In genomic region chr12:64897060-64897730, GRCm38 (mm10) we compare ENCODE assay signal across 8 mouse cellular contexts. TPM values are rescaled to one million over a fixed set of nuclear protein-coding genes. Genes with fewer than 3 reads are reported as not detected.
DNase-seq lines count a peak whose midpoint lies in the region; ATAC-seq and TF ChIP-seq lines count a peak whose summit lies in the region.

No protein-coding gene starts in this region.

- DNase-seq in spleen, adult 2 months (ENCODE audit: low read depth in 1 of 2, low spot score in 2 of 2), result peak in 1 of 2 experiments; percentile 36
- DNase-seq in spleen, adult 12 weeks (ENCODE audit: low spot score), result no peak
- peak; percentile 78 for DNase-seq in adrenal gland, postnatal 10 days
- DNase-seq in embryo, embryonic 11.5 days (ENCODE audit: low read depth, low spot score), result peak; percentile 24
- DNase-seq in hindbrain, embryonic 11.5 days (ENCODE audit: low spot score), result peak; percentile 76
- peak; percentile 13 for DNase-seq in liver, embryonic 13.5 days
- DNase-seq in neural tube, embryonic 11.5 days (ENCODE audit: low spot score), result peak; percentile 61
- DNase-seq in urinary bladder, postnatal 10 days (ENCODE audit: low spot score), result peak; percentile 22

- 50% methylated on average over 4 of the region's 4 CpGs for WGBS in spleen, adult 2 months
- WGBS in hindbrain, embryonic 11.5 days, result 45% methylated on average over 4 of the region's 4 CpGs
- 31% methylated on average over 4 of the region's 4 CpGs for WGBS in liver, embryonic 13.5 days (ENCODE audit: insufficient replicate concordance)
- 43% methylated on average over 4 of the region's 4 CpGs for WGBS in neural tube, embryonic 11.5 days

- H3K9me3 ChIP-seq in hindbrain, embryonic 11.5 days (ENCODE audit: control insufficient read depth, low read length), result no peaks in the 10 kb centered on the region
- no peaks in the 10 kb centered on the region for H3K9me3 ChIP-seq in liver, embryonic 13.5 days (replicated peaks)
- no peaks in the 10 kb centered on the region for H3K9me3 ChIP-seq in neural tube, embryonic 11.5 days (ENCODE audit: control insufficient read depth, low read length)

- no peaks in the 10 kb centered on the region for H3K27me3 ChIP-seq in spleen, adult 2 months (ENCODE audit: control insufficient read depth, insufficient read depth, low read length)
- no peaks in the 10 kb centered on the region for H3K27me3 ChIP-seq in hindbrain, embryonic 11.5 days (ENCODE audit: control insufficient read depth, insufficient read depth, low read length)
- no peaks in the 10 kb centered on the region for H3K27me3 ChIP-seq in liver, embryonic 13.5 days
- H3K27me3 ChIP-seq in neural tube, embryonic 11.5 days (ENCODE audit: control insufficient read depth, insufficient read depth, low read length), result no peaks in the 10 kb centered on the region

- peak; percentile 55; the same call in 1 of the 2 replicates for TF ChIP-seq CTCF in spleen, adult 2 months (IDR thresholded peaks at IDR 0.05; ENCODE audit: extremely low read depth, insufficient read depth, insufficient read length, insufficient replicate concordance)

- H3K4me2 ChIP-seq in hindbrain, embryonic 11.5 days (replicated peaks; ENCODE audit: low read depth, low read length), result no peak overlapping the region
- no peak overlapping the region for H3K4me2 ChIP-seq in liver, embryonic 13.5 days
- H3K4me2 ChIP-seq in neural tube, embryonic 11.5 days (ENCODE audit: low read depth), result no peak overlapping the region

- ATAC-seq in hindbrain, embryonic 11.5 days (ENCODE audit: low FRiP score), result peak; percentile 72
- no peak for ATAC-seq in liver, embryonic 13.5 days (ENCODE audit: low read depth)
- 0 out of 2 replicates have a peak, but pooled peaks have one; percentile 61 for ATAC-seq in neural tube, embryonic 11.5 days (ENCODE audit: insufficient read depth, low FRiP score, low TSS enrichment)

- H3K4me3 ChIP-seq in spleen, adult 2 months (ENCODE audit: extremely low read depth, insufficient read depth, insufficient read length), result no peak overlapping the region
- H3K4me3 ChIP-seq in hindbrain, embryonic 11.5 days (ENCODE audit: low read depth, low read length), result no peak overlapping the region
- H3K4me3 ChIP-seq in liver, embryonic 13.5 days (replicated peaks), result no peak overlapping the region
- no peak overlapping the region for H3K4me3 ChIP-seq in neural tube, embryonic 11.5 days (ENCODE audit: low read depth, low read length)

- no peak overlapping the region for H3K9ac ChIP-seq in hindbrain, embryonic 11.5 days (ENCODE audit: low read depth, low read length)
- H3K9ac ChIP-seq in liver, embryonic 13.5 days, result no peak overlapping the region
- no peak overlapping the region for H3K9ac ChIP-seq in neural tube, embryonic 11.5 days (ENCODE audit: low read length)

- no peaks in the 10 kb centered on the region for H3K36me3 ChIP-seq in spleen, adult 2 months (ENCODE audit: control insufficient read depth, insufficient read depth, low read length)
- H3K36me3 ChIP-seq in hindbrain, embryonic 11.5 days (ENCODE audit: control insufficient read depth, insufficient read depth, low read length), result no peaks in the 10 kb centered on the region
- no peaks in the 10 kb centered on the region for H3K36me3 ChIP-seq in liver, embryonic 13.5 days
- no peaks in the 10 kb centered on the region for H3K36me3 ChIP-seq in neural tube, embryonic 11.5 days (ENCODE audit: control insufficient read depth, insufficient read depth, low read length)

- no peak overlapping the region for H3K27ac ChIP-seq in spleen, adult 2 months (ENCODE audit: insufficient read depth, low read length)
- no peak overlapping the region for H3K27ac ChIP-seq in hindbrain, embryonic 11.5 days (ENCODE audit: low read depth, low read length)
- no peak overlapping the region for H3K27ac ChIP-seq in liver, embryonic 13.5 days
- H3K27ac ChIP-seq in neural tube, embryonic 11.5 days (ENCODE audit: low read depth, low read length), result no peak overlapping the region

- no peak for TF ChIP-seq POLR2A in spleen, adult 2 months (IDR thresholded peaks at IDR 0.05; ENCODE audit: low read depth, low read length)

- H3K4me1 ChIP-seq in spleen, adult 2 months (ENCODE audit: control insufficient read depth, insufficient read depth, insufficient read length), result no peaks in the 10 kb centered on the region
- no peaks in the 10 kb centered on the region for H3K4me1 ChIP-seq in hindbrain, embryonic 11.5 days (replicated peaks; ENCODE audit: control insufficient read depth, insufficient read depth, low read length)
- no peaks in the 10 kb centered on the region for H3K4me1 ChIP-seq in liver, embryonic 13.5 days (replicated peaks)
- H3K4me1 ChIP-seq in neural tube, embryonic 11.5 days (ENCODE audit: control insufficient read depth, insufficient read depth, low read length), result peaks cover 2% of the 10 kb centered on the region; the same call in 1 of the 2 replicates

RNA-seq across cellular contexts. Expression of gene Gm527, which starts 20.5 kb away (rescaled TPM):
- 0.58 and 0.59 TPM in 2 replicates for polyA plus RNA-seq in spleen, adult 2 months (2012; rRNA removed)
- total RNA-seq in adrenal gland, postnatal 10 days (2021), result 1 to 10 TPM; 5.1 to 5.8 TPM
- polyA plus RNA-seq in hindbrain, embryonic 11.5 days (2014; fragmentation: Nextera tagmentation; extraction: Ambion mirVana), result 2.2 and 3.1 TPM in 2 replicates
- 0.71 and 1.0 TPM in 2 replicates for polyA plus RNA-seq in liver, embryonic 13.5 days (2015; fragmentation: Nextera tagmentation; extraction: Ambion mirVana)
- polyA plus RNA-seq in neural tube, embryonic 11.5 days (2014; fragmentation: Nextera tagmentation; extraction: Ambion mirVana), result 2.5 and 4.7 TPM in 2 replicates
